Mouse (Mus musculus) hindbrain, embryonic 11.5 days (tissue): ENCODE measurements around the gene Mras. TPM values are rescaled to one million over a fixed set of nuclear protein-coding genes. Genes with fewer than 3 reads are reported as not detected.

ENCODE experiments used
- ATAC-seq: fragments of 200-750 bp; cut with Nextera tagmentation; 2 replicates; pipeline ENCODE4 v1.8.0; 2017; ENCODE audit warnings: mild to moderate bottlenecking, moderate TSS enrichment, moderate library complexity; ENCODE audit not compliant: low FRiP score
- DNase-seq: peaks from one replicate; pipeline ENCODE4 v3.0.0-alpha.2; 2015; ENCODE audit warnings: low spot score
- H3K27ac ChIP-seq: fragments of 300-500 bp; sonication (generic); 2 replicates; pipeline ENCODE4 v1.5.1; 2014; ENCODE audit warnings: mild to moderate bottlenecking, low read depth, low read length
- H3K27me3 ChIP-seq: fragments of 300-500 bp; sonication (generic); 2 replicates; pipeline ENCODE4 v1.6.1; 2014; ENCODE audit warnings: mild to moderate bottlenecking, low read length, moderate library complexity, mixed read lengths; ENCODE audit not compliant: control insufficient read depth, insufficient read depth
- H3K36me3 ChIP-seq: fragments of 300-500 bp; sonication (generic); 2 replicates; pipeline ENCODE4 v1.6.1; 2014; ENCODE audit warnings: mild to moderate bottlenecking, low read length, moderate library complexity, mixed read lengths; ENCODE audit not compliant: control insufficient read depth, insufficient read depth
- H3K4me1 ChIP-seq: fragments of 300-500 bp; sonication (generic); replicated peaks from 2 replicates; pipeline ENCODE4 v1.6.1; 2014; ENCODE audit warnings: low read length, mixed read lengths; ENCODE audit not compliant: control insufficient read depth, insufficient read depth
- H3K4me2 ChIP-seq: fragments of 300-500 bp; sonication (generic); replicated peaks from 2 replicates; pipeline ENCODE4 v1.6.1; 2014; ENCODE audit warnings: mild to moderate bottlenecking, low read depth, low read length
- H3K4me3 ChIP-seq: fragments of 300-500 bp; sonication (generic); 2 replicates; pipeline ENCODE4 v1.5.1; 2014; ENCODE audit warnings: low read depth, low read length
- H3K9ac ChIP-seq: fragments of 300-500 bp; sonication (generic); 2 replicates; pipeline ENCODE4 v1.6.1; 2014; ENCODE audit warnings: low read depth, low read length
- H3K9me3 ChIP-seq: fragments of 300-500 bp; sonication (generic); 2 replicates; pipeline ENCODE4 v1.6.1; 2016; ENCODE audit warnings: low read length; ENCODE audit not compliant: control insufficient read depth
- WGBS: fragments of 180-500 bp; shearing (Covaris S2); extraction: QIAGEN DNeasy Blood & Tissue Kit; methylation state at CpG from one replicate; pipeline ENCODE4 v1.1.7; 2014; 5-methylcytosine and 5-hydroxymethylcytosine counted together
- polyA plus RNA-seq: library from polyadenylated mRNA; unstranded; fragments of >200 nt; fragmentation: Nextera tagmentation; extraction: Ambion mirVana; gene quantifications from 2 replicates; pipeline ENCODE4 v1.2.1, GENCODE M21; 2014

Gene Mras
- polyA plus RNA-seq, 1 experiment from 2014 or later, result 20.7 TPM

GRCm38 (mm10) chr9:99365906-99366305 is 71.3 kb downstream of the Mras start:
- H3K36me3 ChIP-seq, result no peaks in the 10 kb centered on the region
- no peak overlapping the region for H3K4me2 ChIP-seq
- DNase-seq, result no peak
- no peak overlapping the region for H3K4me3 ChIP-seq
- no peaks in the 10 kb centered on the region for H3K4me1 ChIP-seq
- WGBS, result 86% methylated on average over 3 of the region's 3 CpGs
- H3K9me3 ChIP-seq, result no peaks in the 10 kb centered on the region
- H3K9ac ChIP-seq, result no peak overlapping the region
- H3K27ac ChIP-seq, result no peak overlapping the region
- ATAC-seq, result no peak
- H3K27me3 ChIP-seq, result no peaks in the 10 kb centered on the region

- DNase-seq (no peak), ATAC-seq (no peak)
- Histone ChIP-seq H3K27me3 (peaks cover 9% of the 10 kb centered on the region), H3K9me3 (no peaks in the 10 kb centered on the region), H3K4me2 (no peak overlapping the region), H3K4me1 (peaks cover 3% of the 10 kb centered on the region; the same call in 1 of the 2 replicates), H3K36me3 (no peaks in the 10 kb centered on the region), H3K4me3 (no peak overlapping the region), H3K27ac (no peak overlapping the region), H3K9ac (no peak overlapping the region)
- WGBS, result 68% methylated on average over 8 of the region's 8 CpGs
These were observed 74.1 kb downstream of the Mras start for GRCm38 (mm10) chr9:99363076-99363475.

- no peaks in the 10 kb centered on the region for H3K9me3 ChIP-seq
- H3K27ac ChIP-seq, result no peak overlapping the region
- peaks cover 7% of the 10 kb centered on the region; the same call in 1 of the 2 replicates for H3K4me1 ChIP-seq
- H3K4me3 ChIP-seq, result no peak overlapping the region
- peaks cover 20% of the 10 kb centered on the region for H3K27me3 ChIP-seq
- no peak overlapping the region for H3K4me2 ChIP-seq
- no peaks in the 10 kb centered on the region for H3K36me3 ChIP-seq
- no peak for DNase-seq
- 89% methylated on average over 9 of the region's 9 CpGs for WGBS
- no peak overlapping the region for H3K9ac ChIP-seq
- no peak for ATAC-seq
These were observed 75.2 kb downstream of the Mras start for GRCm38 (mm10) chr9:99361946-99362345.

GRCm38 (mm10) chr9:99359012-99359411 is 78.2 kb downstream of the Mras start:
- Histone ChIP-seq H3K4me2 (no peak overlapping the region), H3K9ac (no peak overlapping the region), H3K27me3 (peaks cover 28% of the 10 kb centered on the region), H3K9me3 (no peaks in the 10 kb centered on the region), H3K4me1 (peaks cover 7% of the 10 kb centered on the region; the same call in 1 of the 2 replicates), H3K27ac (no peak overlapping the region), H3K4me3 (no peak overlapping the region), H3K36me3 (no peaks in the 10 kb centered on the region)
- no peak for ATAC-seq
- 90% methylated on average over 15 of the region's 15 CpGs for WGBS
- no peak for DNase-seq

GRCm38 (mm10) chr9:99357921-99358692 is 79.1 kb downstream of the Mras start, which contains the start of gene Esyt3:
Gene Esyt3, minus strand, starts transcription at chr9:99358557.
- Histone ChIP-seq H3K4me1 (peaks cover 7% of the 10 kb centered on the region; the same call in 1 of the 2 replicates), H3K27ac (no peak within 1 kb of the TSS), H3K27me3 (peaks cover 28% of the 10 kb centered on the region), H3K9me3 (no peaks in the 10 kb centered on the region), H3K36me3 (no peaks in the 10 kb centered on the region), H3K9ac (peak within 1 kb of the TSS; percentile 23; the same call in 1 of the 2 replicates), H3K4me2 (peak within 1 kb of the TSS; percentile 95), H3K4me3 (peak within 1 kb of the TSS; percentile 45)
- ATAC-seq (peak; percentile 57; the same call in 1 of the 2 replicates), DNase-seq (peak; percentile 52)
- 1% methylated on average over 65 of the region's 66 CpGs for WGBS

- Histone ChIP-seq H3K4me1 (peaks cover 7% of the 10 kb centered on the region; the same call in 1 of the 2 replicates), H3K4me3 (peak overlapping the region; percentile 45), H3K4me2 (peak overlapping the region; percentile 95), H3K9me3 (no peaks in the 10 kb centered on the region), H3K9ac (peak overlapping the region; percentile 23; the same call in 1 of the 2 replicates), H3K27ac (no peak overlapping the region), H3K27me3 (peaks cover 28% of the 10 kb centered on the region), H3K36me3 (no peaks in the 10 kb centered on the region)
- 4% methylated on average over 19 of the region's 19 CpGs for WGBS
- peak; percentile 49 for DNase-seq
- no peak for ATAC-seq
These were observed 79.6 kb downstream of the Mras start for GRCm38 (mm10) chr9:99357561-99357920.

- ATAC-seq, result no peak
- Histone ChIP-seq H3K4me3 (no peak overlapping the region), H3K27me3 (peaks cover 28% of the 10 kb centered on the region), H3K36me3 (no peaks in the 10 kb centered on the region), H3K4me2 (no peak overlapping the region), H3K27ac (no peak overlapping the region), H3K9me3 (no peaks in the 10 kb centered on the region), H3K4me1 (peaks cover 7% of the 10 kb centered on the region; the same call in 1 of the 2 replicates), H3K9ac (no peak overlapping the region)
- no peak for DNase-seq
- WGBS, result 21% methylated on average over 5 of the region's 5 CpGs
These were observed 81.2 kb downstream of the Mras start for GRCm38 (mm10) chr9:99355971-99356370.

- Histone ChIP-seq H3K9me3 (no peaks in the 10 kb centered on the region), H3K4me3 (no peak overlapping the region), H3K4me2 (no peak overlapping the region), H3K27ac (no peak overlapping the region), H3K36me3 (no peaks in the 10 kb centered on the region), H3K27me3 (peaks cover 28% of the 10 kb centered on the region), H3K9ac (no peak overlapping the region), H3K4me1 (peaks cover 7% of the 10 kb centered on the region; the same call in 1 of the 2 replicates)
- ATAC-seq (no peak), DNase-seq (no peak)
- WGBS, result 74% methylated on average over 5 of the region's 5 CpGs
These were observed 82.4 kb downstream of the Mras start for GRCm38 (mm10) chr9:99354796-99355195.

- H3K36me3 ChIP-seq, result no peaks in the 10 kb centered on the region
- DNase-seq (no peak), ATAC-seq (no peak)
- H3K9ac ChIP-seq, result no peak overlapping the region
- H3K27me3 ChIP-seq, result peaks cover 22% of the 10 kb centered on the region
- H3K27ac ChIP-seq, result no peak overlapping the region
- 76% methylated on average over 6 of the region's 6 CpGs for WGBS
- H3K4me1 ChIP-seq, result peaks cover 6% of the 10 kb centered on the region; the same call in 1 of the 2 replicates
- no peak overlapping the region for H3K4me3 ChIP-seq
- H3K4me2 ChIP-seq, result no peak overlapping the region
- H3K9me3 ChIP-seq, result no peaks in the 10 kb centered on the region
These were observed 83.8 kb downstream of the Mras start for GRCm38 (mm10) chr9:99353390-99353789.
